Mouse (Mus musculus) heart, embryonic 16.5 days (tissue): ENCODE data around the gene Actbl2. TPM values are rescaled to one million over a fixed set of nuclear protein-coding genes. Genes with fewer than 3 reads are reported as not detected.

ENCODE experiments used
- ATAC-seq: fragments of 200-750 bp; cut with Nextera tagmentation; replicated peaks from 2 replicates; pipeline ENCODE4 v1.8.0; 2017; ENCODE audit warnings: moderate number of reproducible peaks; ENCODE audit not compliant: insufficient read depth, low FRiP score; ENCODE audit errors: extremely low read depth
- H3K27ac ChIP-seq: fragments of 300-500 bp; sonication (generic); 2 replicates; pipeline ENCODE4 v1.5.1; 2014; ENCODE audit warnings: mild to moderate bottlenecking, low read length, control low read depth, moderate library complexity
- H3K27me3 ChIP-seq: fragments of 300-500 bp; sonication (generic); 2 replicates; pipeline ENCODE4 v1.6.1; 2014; ENCODE audit warnings: low read length, mixed read lengths; ENCODE audit not compliant: control insufficient read depth, insufficient read depth
- H3K36me3 ChIP-seq: fragments of 300-500 bp; sonication (generic); 2 replicates; pipeline ENCODE4 v1.6.1; 2014; ENCODE audit not compliant: control insufficient read depth, insufficient read depth
- H3K4me1 ChIP-seq: fragments of 300-500 bp; sonication (generic); 2 replicates; pipeline ENCODE4 v1.6.1; 2014; ENCODE audit warnings: low read length, mixed read lengths; ENCODE audit not compliant: control insufficient read depth, insufficient read depth
- H3K4me2 ChIP-seq: fragments of 300-500 bp; sonication (generic); 2 replicates; pipeline ENCODE4 v1.6.1; 2014; ENCODE audit warnings: low read depth, mild to moderate bottlenecking, control low read depth, low read length
- H3K4me3 ChIP-seq: fragments of 300-500 bp; sonication (generic); 2 replicates; pipeline ENCODE4 v1.5.1; 2014; ENCODE audit warnings: mild to moderate bottlenecking, control low read depth, low read length
- H3K9ac ChIP-seq: fragments of 300-500 bp; sonication (generic); 2 replicates; pipeline ENCODE4 v1.6.1; 2014; ENCODE audit warnings: low read length, control low read depth
- H3K9me3 ChIP-seq: fragments of 300-500 bp; sonication (generic); replicated peaks from 2 replicates; pipeline ENCODE4 v1.6.1; 2016; ENCODE audit warnings: low read length; ENCODE audit not compliant: control insufficient read depth
- WGBS: fragments of 180-500 bp; shearing (Covaris S2); extraction: QIAGEN DNeasy Blood & Tissue Kit; methylation state at CpG from one replicate; pipeline ENCODE4 v1.1.7; 2014; 5-methylcytosine and 5-hydroxymethylcytosine counted together
- polyA plus RNA-seq: library from polyadenylated mRNA; unstranded; fragments of >200 nt; fragmentation: Nextera tagmentation; extraction: Ambion mirVana; gene quantifications from 2 replicates; pipeline ENCODE4 v1.2.1, GENCODE M21; 2015

Actbl2 gene
- not detected in 2 replicates for polyA plus RNA-seq

DNA sequence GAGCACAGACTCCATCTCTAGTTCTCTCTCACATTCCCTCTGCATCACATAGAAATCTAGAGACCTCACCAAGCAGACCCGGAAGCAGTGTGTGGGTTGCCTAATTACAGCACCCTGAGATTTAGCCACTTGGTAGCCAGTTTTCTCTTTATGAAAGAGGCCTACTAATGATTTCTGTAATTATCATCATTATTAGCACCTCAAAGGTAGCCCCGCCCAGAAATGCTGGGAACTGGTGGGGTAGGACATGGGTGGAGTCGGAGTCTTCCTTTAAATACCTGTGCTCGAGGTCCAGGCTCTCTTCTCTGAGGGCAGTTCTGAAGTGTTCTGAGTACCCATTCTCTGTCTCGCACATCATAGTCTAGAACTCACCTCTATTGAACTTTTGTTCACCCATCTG lies at the start of gene Actbl2:
Actbl2 (plus strand) TSS at position 301 of the 400 bp plus-strand sequence.
- Histone ChIP-seq H3K27ac (no peak within 1 kb of the TSS), H3K4me2 (no peak within 1 kb of the TSS), H3K4me1 (no peaks in the 10 kb centered on the region), H3K9me3 (no peaks in the 10 kb centered on the region), H3K36me3 (no peaks in the 10 kb centered on the region), H3K9ac (no peak within 1 kb of the TSS), H3K27me3 (no peaks in the 10 kb centered on the region), H3K4me3 (no peak within 1 kb of the TSS)
- whole genome bisulfite sequencing, result 87% methylated on average over 5 of the region's 5 CpGs
- ATAC-seq, result no peak

DNA sequence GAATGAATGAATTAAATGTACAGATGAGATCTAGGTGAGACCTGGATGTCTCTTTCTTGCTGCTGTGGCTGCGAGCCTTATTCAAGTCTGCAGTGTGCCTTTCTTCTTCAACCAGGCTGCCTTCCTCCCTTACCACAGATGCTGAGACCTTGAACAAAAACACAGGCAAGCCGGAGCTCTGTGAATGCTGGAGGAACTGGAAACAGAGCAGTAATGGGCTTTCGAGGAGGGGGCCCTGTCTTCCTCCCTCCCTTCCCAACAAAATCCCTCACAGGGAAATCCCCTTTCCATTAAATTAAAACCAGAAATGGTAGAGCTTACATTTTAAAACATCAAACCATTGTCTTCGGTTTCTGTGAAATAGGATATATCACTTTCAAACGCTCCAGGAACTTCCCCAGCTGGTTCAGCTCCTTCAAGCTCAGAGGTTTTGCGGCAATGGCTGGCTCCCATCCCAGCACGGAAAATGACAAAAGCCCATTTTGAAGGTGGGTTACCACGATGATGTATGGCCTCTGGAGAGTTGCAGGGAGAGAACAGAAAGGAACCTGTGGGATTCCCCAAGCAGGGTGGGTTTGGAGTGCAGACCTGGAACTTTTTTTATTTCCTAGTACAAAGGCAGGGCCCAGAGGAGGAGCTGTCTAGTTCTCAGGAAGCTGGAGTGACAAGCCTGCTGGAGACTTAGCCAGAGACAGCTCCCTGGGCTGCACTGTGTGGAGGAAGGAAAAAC lies 44.0 kb upstream of the Actbl2 start:
- peak; percentile 49; the same call in 1 of the 2 replicates for ATAC-seq
- Histone ChIP-seq H3K27me3 (no peaks in the 10 kb centered on the region), H3K36me3 (no peaks in the 10 kb centered on the region), H3K4me3 (no peak overlapping the region), H3K27ac (peak overlapping the region; percentile 50; the same call in 1 of the 2 replicates), H3K4me2 (peak overlapping the region; percentile 42), H3K9ac (no peak overlapping the region), H3K9me3 (no peaks in the 10 kb centered on the region), H3K4me1 (no peaks in the 10 kb centered on the region)
- 45% methylated on average over 8 of the region's 8 CpGs for WGBS

DNA sequence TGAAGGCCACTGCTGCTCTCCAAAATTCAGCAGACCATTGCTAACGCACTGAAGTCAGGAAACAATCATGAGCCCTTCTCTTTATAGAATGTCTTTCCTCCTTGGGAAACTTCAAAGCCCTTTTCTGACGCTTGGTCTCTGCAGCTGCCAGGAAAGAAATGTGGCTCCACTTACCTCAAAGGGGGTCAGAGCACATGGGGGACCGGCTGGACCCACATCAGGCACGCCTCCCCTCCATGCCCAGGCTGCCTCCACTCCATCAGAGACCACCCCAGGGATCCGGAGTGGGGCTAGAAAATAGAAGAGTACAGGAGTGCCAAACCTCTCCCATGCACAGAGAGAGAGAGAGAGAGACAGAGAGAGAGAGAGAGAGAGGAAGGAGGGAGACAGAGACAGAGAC lies 26.0 kb upstream of the Actbl2 start:
- ATAC-seq, result no peak
- H3K27me3 ChIP-seq, result no peaks in the 10 kb centered on the region
- no peak overlapping the region for H3K4me2 ChIP-seq

DNA sequence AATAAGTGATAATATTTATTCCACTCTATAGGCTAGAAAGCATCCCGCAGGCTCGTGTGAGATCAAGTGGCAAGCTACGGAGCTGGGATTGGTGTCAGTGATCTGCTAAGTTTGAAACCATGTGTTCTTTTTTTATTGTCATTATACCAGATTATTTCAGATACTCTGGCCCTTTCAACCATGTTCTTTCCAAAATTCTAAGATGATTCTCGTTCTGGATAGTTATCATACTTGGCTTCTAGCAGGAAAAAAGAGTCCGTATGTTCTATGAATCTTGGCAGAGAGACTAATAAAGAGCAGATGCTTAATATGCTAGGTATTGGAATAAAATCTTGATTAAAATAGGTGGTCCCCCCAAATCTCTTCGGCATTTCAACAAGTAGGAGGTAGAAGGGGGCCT lies 25.3 kb upstream of the Actbl2 start:
- H3K4me2 ChIP-seq, result no peak overlapping the region
- no peak overlapping the region for H3K4me3 ChIP-seq
- peaks cover 13% of the 10 kb centered on the region for H3K4me1 ChIP-seq
- WGBS, result 81% methylated on average over 6 of the region's 6 CpGs
- no peak overlapping the region for H3K9ac ChIP-seq
- no peaks in the 10 kb centered on the region for H3K9me3 ChIP-seq
- no peaks in the 10 kb centered on the region for H3K36me3 ChIP-seq
- no peak overlapping the region for H3K27ac ChIP-seq
- ATAC-seq, result no peak
- H3K27me3 ChIP-seq, result no peaks in the 10 kb centered on the region

More for the DNA sequence above, 26.0 kb upstream of the Actbl2 start:
- Histone ChIP-seq H3K4me1 (peaks cover 13% of the 10 kb centered on the region), H3K36me3 (no peaks in the 10 kb centered on the region), H3K9ac (no peak overlapping the region), H3K27ac (no peak overlapping the region), H3K9me3 (no peaks in the 10 kb centered on the region), H3K4me3 (no peak overlapping the region)
- 43% methylated on average over 5 of the region's 5 CpGs for WGBS

DNA sequence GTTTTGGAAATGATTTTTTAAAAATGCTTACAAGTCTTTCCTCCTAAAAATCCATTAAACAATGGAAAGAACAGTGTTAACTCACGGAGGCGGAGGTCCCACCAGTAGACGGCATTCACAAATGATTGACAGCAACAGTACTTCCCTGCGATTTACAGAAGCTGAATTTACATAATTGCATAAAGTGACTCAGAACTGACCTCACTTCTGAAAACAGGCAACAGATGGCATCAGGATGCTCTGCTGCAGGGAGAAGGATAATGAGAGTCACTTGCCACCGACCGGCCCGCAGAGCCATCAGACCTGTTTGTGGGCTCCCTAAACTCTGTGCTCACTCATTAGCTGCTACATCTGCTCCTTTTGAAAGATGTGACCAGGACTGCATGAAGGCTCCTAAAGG lies 22.4 kb upstream of the Actbl2 start:
- H3K4me1 ChIP-seq, result peaks cover 8% of the 10 kb centered on the region
- ATAC-seq, result no peak
- no peak overlapping the region for H3K4me3 ChIP-seq
- no peaks in the 10 kb centered on the region for H3K27me3 ChIP-seq
- H3K9me3 ChIP-seq, result no peaks in the 10 kb centered on the region; the same call in 1 of the 2 replicates
- 84% methylated on average over 7 of the region's 7 CpGs for WGBS
- H3K36me3 ChIP-seq, result no peaks in the 10 kb centered on the region
- H3K4me2 ChIP-seq, result no peak overlapping the region
- no peak overlapping the region for H3K27ac ChIP-seq
- no peak overlapping the region for H3K9ac ChIP-seq

DNA sequence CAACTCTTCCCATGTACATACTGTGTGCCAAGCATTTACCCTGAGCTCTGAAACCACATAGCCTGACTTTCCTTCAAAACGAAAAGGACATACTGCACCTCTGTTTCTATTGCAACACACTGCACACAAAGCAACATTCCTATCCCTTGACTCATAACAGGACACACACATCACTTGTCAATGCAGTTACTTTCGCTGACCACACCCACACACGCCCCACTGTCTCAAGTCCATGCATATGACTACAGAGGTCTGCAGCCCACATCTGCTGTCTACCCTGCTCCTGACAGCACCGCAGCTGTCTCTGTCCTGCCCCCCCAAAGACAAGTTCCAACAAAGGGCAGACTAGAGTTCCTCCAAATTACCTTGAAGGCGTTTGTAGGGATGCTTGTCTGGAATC lies 21.5 kb upstream of the Actbl2 start:
- H3K27ac ChIP-seq, result no peak overlapping the region
- H3K4me3 ChIP-seq, result no peak overlapping the region
- peaks cover 2% of the 10 kb centered on the region; the same call in 1 of the 2 replicates for H3K4me1 ChIP-seq
- 50% methylated on average over 5 of the region's 5 CpGs for WGBS
- H3K9ac ChIP-seq, result no peak overlapping the region
- no peak overlapping the region for H3K4me2 ChIP-seq
- H3K36me3 ChIP-seq, result no peaks in the 10 kb centered on the region
- H3K9me3 ChIP-seq, result no peaks in the 10 kb centered on the region; the same call in 1 of the 2 replicates
- H3K27me3 ChIP-seq, result no peaks in the 10 kb centered on the region
- ATAC-seq, result no peak

DNA sequence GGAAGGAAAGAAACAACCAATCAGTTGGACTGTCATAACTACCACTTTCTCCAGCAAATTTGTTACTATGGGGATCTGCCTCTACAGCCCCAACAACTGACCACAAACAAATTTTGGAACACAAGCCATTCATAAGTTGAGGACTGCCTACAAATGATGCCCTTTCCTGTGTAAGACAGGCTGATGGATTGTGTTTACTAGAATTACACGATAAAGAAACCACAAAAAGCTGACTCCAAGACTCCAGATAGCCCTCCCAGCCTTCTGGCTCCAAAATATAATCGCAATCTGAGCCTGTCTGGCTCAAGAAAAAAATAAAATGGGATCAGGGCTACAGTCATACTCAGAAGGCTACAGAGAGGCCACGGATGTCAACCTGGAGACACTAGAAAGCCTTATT lies 20.2 kb upstream of the Actbl2 start:
- no peak for ATAC-seq
- Histone ChIP-seq H3K9ac (no peak overlapping the region), H3K4me3 (no peak overlapping the region), H3K4me2 (no peak overlapping the region), H3K27me3 (no peaks in the 10 kb centered on the region), H3K27ac (no peak overlapping the region), H3K9me3 (no peaks in the 10 kb centered on the region; the same call in 1 of the 2 replicates), H3K36me3 (no peaks in the 10 kb centered on the region), H3K4me1 (peaks cover 2% of the 10 kb centered on the region; the same call in 1 of the 2 replicates)
- WGBS, result 53% methylated on average over 3 of the region's 3 CpGs

DNA sequence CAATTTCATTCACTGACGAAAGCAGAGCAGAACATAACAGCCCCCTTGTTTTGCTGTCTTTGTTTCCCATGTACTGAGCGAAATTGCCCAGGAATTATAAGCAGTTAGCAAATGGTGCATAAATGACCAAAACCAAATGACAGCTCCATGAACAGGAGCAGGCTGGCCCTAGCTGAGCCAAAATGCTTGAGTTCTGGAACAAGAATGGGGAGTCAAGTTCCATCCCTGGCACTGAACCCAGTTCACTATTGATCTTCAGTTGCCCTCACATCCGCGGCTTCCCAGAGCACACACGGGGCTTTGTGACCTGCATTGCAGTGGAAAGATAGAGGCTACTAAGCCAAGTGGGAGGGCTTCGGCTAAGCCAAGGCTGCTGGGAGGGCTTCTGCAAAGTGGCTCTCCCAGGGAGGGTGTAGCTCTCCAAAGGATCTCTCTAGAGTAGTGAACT lies 19.1 kb upstream of the Actbl2 start:
- 54% methylated on average over 6 of the region's 6 CpGs for WGBS
- ATAC-seq, result 0 out of 2 replicates have a peak, but pooled peaks have one; percentile 21

DNA sequence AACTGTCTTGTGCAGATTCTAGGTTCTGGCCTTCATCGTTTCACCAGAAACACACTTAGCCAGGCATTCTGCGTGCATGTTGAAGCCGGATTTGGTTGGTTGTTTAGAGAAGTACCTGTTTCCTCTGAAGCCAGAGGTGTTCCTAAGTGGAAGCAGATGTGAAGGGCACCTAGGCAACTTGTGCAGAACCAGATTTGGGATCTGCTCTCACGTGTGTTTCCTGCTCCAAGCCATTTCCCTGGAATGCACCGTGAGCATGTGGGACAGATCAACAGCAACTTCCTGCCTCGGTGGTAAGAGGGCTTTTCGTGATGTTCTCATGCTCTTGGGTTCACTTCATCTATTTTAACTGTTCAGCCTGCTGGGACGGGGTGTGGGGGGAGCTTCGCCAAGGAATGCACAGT lies 18.4 kb upstream of the Actbl2 start:
- no peak for ATAC-seq
- Histone ChIP-seq H3K4me2 (no peak overlapping the region), H3K4me1 (peaks cover 2% of the 10 kb centered on the region; the same call in 1 of the 2 replicates), H3K9ac (no peak overlapping the region), H3K36me3 (no peaks in the 10 kb centered on the region; the same call in 1 of the 2 replicates), H3K27ac (no peak overlapping the region), H3K4me3 (no peak overlapping the region), H3K27me3 (no peaks in the 10 kb centered on the region), H3K9me3 (peaks cover 4% of the 10 kb centered on the region)
- WGBS, result 70% methylated on average over 9 of the region's 9 CpGs

More for the DNA sequence above, 19.1 kb upstream of the Actbl2 start:
- Histone ChIP-seq H3K9me3 (peaks cover 4% of the 10 kb centered on the region), H3K4me1 (peaks cover 2% of the 10 kb centered on the region; the same call in 1 of the 2 replicates), H3K4me2 (no peak overlapping the region), H3K9ac (no peak overlapping the region), H3K27ac (peak overlapping the region; percentile 31; the same call in 1 of the 2 replicates), H3K27me3 (no peaks in the 10 kb centered on the region), H3K36me3 (no peaks in the 10 kb centered on the region; the same call in 1 of the 2 replicates), H3K4me3 (no peak overlapping the region)
